Mouse (Mus musculus): ENCODE measurements around the gene Ppp4r4. TPM values are rescaled to one million over a fixed set of nuclear protein-coding genes. Genes with fewer than 3 reads are reported as not detected.

Ppp4r4 gene
- polyA plus RNA-seq, 1 experiment: 0.12 TPM

- Histone ChIP-seq H3K4me1 (replicated peaks; ENCODE audit: control insufficient read depth, insufficient read depth, low read length) (no peaks in the 10 kb centered on the region), H3K36me3 (ENCODE audit: control insufficient read depth, insufficient read depth, low read length) (no peaks in the 10 kb centered on the region), H3K27me3 (ENCODE audit: control insufficient read depth, insufficient read depth, low read length) (no peaks in the 10 kb centered on the region), H3K27ac (ENCODE audit: control insufficient read depth, insufficient read depth, low read length) (no peak overlapping the region), H3K4me3 (ENCODE audit: control insufficient read depth, insufficient read depth, low read length) (no peak overlapping the region)
- TF ChIP-seq POLR2A (IDR thresholded peaks at IDR 0.05; ENCODE audit: control insufficient read depth, extremely low read depth, insufficient read depth, low read length, poor library complexity): no peak
- no peak for TF ChIP-seq CTCF (IDR thresholded peaks at IDR 0.05; ENCODE audit: borderline replicate concordance, control insufficient read depth, extremely low read depth, insufficient read depth, low read length, poor library complexity)
- no peak for DNase-seq
- WGBS: 55% methylated on average over 3 of the region's 3 CpGs
These were observed 40.9 kb upstream of the Ppp4r4 start for GRCm38 (mm10) chr12:103491091-103491730.

- no peaks in the 10 kb centered on the region for H3K4me1 ChIP-seq (replicated peaks; ENCODE audit: control insufficient read depth, insufficient read depth, low read length)
- H3K4me3 ChIP-seq (ENCODE audit: control insufficient read depth, insufficient read depth, low read length): no peak overlapping the region
- no peak overlapping the region for H3K27ac ChIP-seq (ENCODE audit: control insufficient read depth, insufficient read depth, low read length)
- peak; percentile 70 for DNase-seq
- WGBS: 32% methylated on average over 5 of the region's 5 CpGs
- no peaks in the 10 kb centered on the region for H3K27me3 ChIP-seq (ENCODE audit: control insufficient read depth, insufficient read depth, low read length)
- no peak for TF ChIP-seq POLR2A (IDR thresholded peaks at IDR 0.05; ENCODE audit: control insufficient read depth, extremely low read depth, insufficient read depth, low read length, poor library complexity)
- no peak for TF ChIP-seq CTCF (IDR thresholded peaks at IDR 0.05; ENCODE audit: borderline replicate concordance, control insufficient read depth, extremely low read depth, insufficient read depth, low read length, poor library complexity)
- H3K36me3 ChIP-seq (ENCODE audit: control insufficient read depth, insufficient read depth, low read length): no peaks in the 10 kb centered on the region
These were observed 39.3 kb upstream of the Ppp4r4 start for GRCm38 (mm10) chr12:103492767-103493166.

GRCm38 (mm10) chr12:103494486-103494885, 37.6 kb upstream of the Ppp4r4 start:
- 11% methylated on average over 6 of the region's 6 CpGs for WGBS
- no peaks in the 10 kb centered on the region for H3K27me3 ChIP-seq (ENCODE audit: control insufficient read depth, insufficient read depth, low read length)
- H3K27ac ChIP-seq (ENCODE audit: control insufficient read depth, insufficient read depth, low read length): no peak overlapping the region
- TF ChIP-seq CTCF (IDR thresholded peaks at IDR 0.05; ENCODE audit: borderline replicate concordance, control insufficient read depth, extremely low read depth, insufficient read depth, low read length, poor library complexity) (peak; percentile 59; the same call in 1 of the 2 replicates), POLR2A (IDR thresholded peaks at IDR 0.05; ENCODE audit: control insufficient read depth, extremely low read depth, insufficient read depth, low read length, poor library complexity) (no peak)
- peak; percentile 76 for DNase-seq
- H3K4me1 ChIP-seq (replicated peaks; ENCODE audit: control insufficient read depth, insufficient read depth, low read length): no peaks in the 10 kb centered on the region
- no peak overlapping the region for H3K4me3 ChIP-seq (ENCODE audit: control insufficient read depth, insufficient read depth, low read length)
- no peaks in the 10 kb centered on the region for H3K36me3 ChIP-seq (ENCODE audit: control insufficient read depth, insufficient read depth, low read length)

- Histone ChIP-seq H3K27ac (ENCODE audit: control insufficient read depth, insufficient read depth, low read length) (no peak overlapping the region), H3K4me3 (ENCODE audit: control insufficient read depth, insufficient read depth, low read length) (no peak overlapping the region), H3K4me1 (replicated peaks; ENCODE audit: control insufficient read depth, insufficient read depth, low read length) (no peaks in the 10 kb centered on the region), H3K36me3 (ENCODE audit: control insufficient read depth, insufficient read depth, low read length) (no peaks in the 10 kb centered on the region), H3K27me3 (ENCODE audit: control insufficient read depth, insufficient read depth, low read length) (no peaks in the 10 kb centered on the region)
- DNase-seq: no peak
- TF ChIP-seq CTCF (IDR thresholded peaks at IDR 0.05; ENCODE audit: borderline replicate concordance, control insufficient read depth, extremely low read depth, insufficient read depth, low read length, poor library complexity) (no peak), POLR2A (IDR thresholded peaks at IDR 0.05; ENCODE audit: control insufficient read depth, extremely low read depth, insufficient read depth, low read length, poor library complexity) (no peak)
- WGBS: 38% methylated on average over 5 of the region's 5 CpGs
These were observed 33.3 kb upstream of the Ppp4r4 start for GRCm38 (mm10) chr12:103498768-103499167.

GRCm38 (mm10) chr12:103499261-103499660, 32.8 kb upstream of the Ppp4r4 start:
- H3K4me1 ChIP-seq (replicated peaks; ENCODE audit: control insufficient read depth, insufficient read depth, low read length): no peaks in the 10 kb centered on the region

GRCm38 (mm10) chr12:103503300-103503699, 28.8 kb upstream of the Ppp4r4 start:
- H3K27me3 ChIP-seq (ENCODE audit: control insufficient read depth, insufficient read depth, low read length): no peaks in the 10 kb centered on the region
- no peak for DNase-seq
- no peaks in the 10 kb centered on the region for H3K36me3 ChIP-seq (ENCODE audit: control insufficient read depth, insufficient read depth, low read length)
- H3K27ac ChIP-seq (ENCODE audit: control insufficient read depth, insufficient read depth, low read length): no peak overlapping the region
- 83% methylated on average over 3 of the region's 3 CpGs for WGBS
- H3K4me1 ChIP-seq (replicated peaks; ENCODE audit: control insufficient read depth, insufficient read depth, low read length): no peaks in the 10 kb centered on the region
- no peak overlapping the region for H3K4me3 ChIP-seq (ENCODE audit: control insufficient read depth, insufficient read depth, low read length)
- no peak for TF ChIP-seq CTCF (IDR thresholded peaks at IDR 0.05; ENCODE audit: borderline replicate concordance, control insufficient read depth, extremely low read depth, insufficient read depth, low read length, poor library complexity)
- TF ChIP-seq POLR2A (IDR thresholded peaks at IDR 0.05; ENCODE audit: control insufficient read depth, extremely low read depth, insufficient read depth, low read length, poor library complexity): no peak

More at GRCm38 (mm10) chr12:103499261-103499660, 32.8 kb upstream of the Ppp4r4 start:
- Histone ChIP-seq H3K27ac (ENCODE audit: control insufficient read depth, insufficient read depth, low read length) (no peak overlapping the region), H3K36me3 (ENCODE audit: control insufficient read depth, insufficient read depth, low read length) (no peaks in the 10 kb centered on the region), H3K4me3 (ENCODE audit: control insufficient read depth, insufficient read depth, low read length) (no peak overlapping the region), H3K27me3 (ENCODE audit: control insufficient read depth, insufficient read depth, low read length) (no peaks in the 10 kb centered on the region)
- no peak for DNase-seq
- TF ChIP-seq POLR2A (IDR thresholded peaks at IDR 0.05; ENCODE audit: control insufficient read depth, extremely low read depth, insufficient read depth, low read length, poor library complexity) (no peak), CTCF (IDR thresholded peaks at IDR 0.05; ENCODE audit: borderline replicate concordance, control insufficient read depth, extremely low read depth, insufficient read depth, low read length, poor library complexity) (no peak)
- WGBS: 86% methylated on average over 2 of the region's 2 CpGs

Measured in thymus, adult 2 months (tissue).